Mouse (Mus musculus) embryonic fibroblast, embryonic 13.5 days (primary cell): ENCODE measurements at regions not wholly inside any gene's neighbourhood (a gene's known extent, or its start where the extent isn't known, plus 50 kb on each side); places are given as distances from the start of the nearest gene placed in this dataset.

Experiments used
- CTCF ChIP-seq: IDR thresholded peaks from 2 replicates; pipeline ENCODE4 v1.5.1; 2011; ENCODE audit warnings: mild to moderate bottlenecking, control low read depth, low read length, moderate library complexity, borderline replicate concordance; ENCODE audit not compliant: insufficient read depth
- POLR2A ChIP-seq: IDR thresholded peaks from 2 replicates; pipeline ENCODE4 v1.6.1; 2011; ENCODE audit warnings: low read depth, mild to moderate bottlenecking, control low read depth, low read length, moderate library complexity

- TF ChIP-seq CTCF: no peak
- no peak for TF ChIP-seq POLR2A
Measured at GRCm38 (mm10) chr11:71435745-71436144, 205.2 kb upstream of the Nlrp1b start.
